Mouse (Mus musculus): ENCODE results near the gene Cstad. TPM values are rescaled to one million over a fixed set of nuclear protein-coding genes. Genes with fewer than 3 reads are reported as not detected.

The Cstad gene
- polyA plus RNA-seq, 1 experiment from 2014 or later, result 0.51 TPM

GRCm38 (mm10) chr2:30656711-30657555 lies 62.1 kb downstream of the Cstad start:
- Histone ChIP-seq H3K36me3 (no peaks in the 10 kb centered on the region), H3K27me3 (no peaks in the 10 kb centered on the region), H3K4me1 (replicated peaks) (peaks cover 84% of the 10 kb centered on the region), H3K4me3 (no peak overlapping the region), H3K9ac (no peak overlapping the region), H3K4me2 (no peak overlapping the region), H3K9me3 (no peaks in the 10 kb centered on the region), H3K27ac (replicated peaks) (peak overlapping the region; percentile 99)
- WGBS, result 52% methylated on average over 13 of the region's 13 CpGs
- ATAC-seq (ENCODE audit: low FRiP score, low read depth), result no peak

GRCm38 (mm10) chr2:30657674-30658479 lies 63.0 kb downstream of the Cstad start:
- H3K4me2 ChIP-seq, result peak overlapping the region; percentile 57
- H3K27ac ChIP-seq (replicated peaks), result peak overlapping the region; percentile 99
- WGBS, result 2% methylated on average over 42 of the region's 42 CpGs

GRCm38 (mm10) chr2:30658480-30658843 lies 63.6 kb downstream of the Cstad start:
- Histone ChIP-seq H3K4me1 (replicated peaks) (peaks cover 70% of the 10 kb centered on the region), H3K9me3 (no peaks in the 10 kb centered on the region), H3K27ac (replicated peaks) (peak overlapping the region; percentile 99), H3K36me3 (no peaks in the 10 kb centered on the region), H3K27me3 (no peaks in the 10 kb centered on the region), H3K4me2 (peak overlapping the region; percentile 57), H3K4me3 (peak overlapping the region; percentile 27), H3K9ac (peak overlapping the region; percentile 42)
- ATAC-seq (ENCODE audit: low FRiP score, low read depth), result peak; percentile 83
- under 1% methylated on average over 45 of the region's 45 CpGs for WGBS

More at GRCm38 (mm10) chr2:30657674-30658479, 63.0 kb downstream of the Cstad start:
- Histone ChIP-seq H3K27me3 (no peaks in the 10 kb centered on the region), H3K9me3 (no peaks in the 10 kb centered on the region), H3K4me3 (peak overlapping the region; percentile 27), H3K4me1 (replicated peaks) (peaks cover 74% of the 10 kb centered on the region), H3K36me3 (no peaks in the 10 kb centered on the region), H3K9ac (peak overlapping the region; percentile 42)
- peak; percentile 49; the same call in 1 of the 2 replicates for ATAC-seq (ENCODE audit: low FRiP score, low read depth)

Other genes with a start within 250 kb of the Cstad start
- 189 and 205 TPM in 2 replicates for gene Sh3glb2, start 235.7 kb upstream of the Cstad start, polyA plus RNA-seq (2015; fragmentation: Nextera tagmentation; extraction: Ambion mirVana)
- 35.0 and 36.0 TPM in 2 replicates for gene Miga2, start 230.8 kb upstream of the Cstad start, polyA plus RNA-seq (2015; fragmentation: Nextera tagmentation; extraction: Ambion mirVana)
- 59.0 and 60.4 TPM in 2 replicates for gene Dolpp1, start 202.8 kb upstream of the Cstad start, polyA plus RNA-seq (2015; fragmentation: Nextera tagmentation; extraction: Ambion mirVana)
- 25.7 and 29.5 TPM in 2 replicates for gene Crat, start 179.2 kb upstream of the Cstad start, polyA plus RNA-seq (2015; fragmentation: Nextera tagmentation; extraction: Ambion mirVana)
- gene Ptpa, start 179.0 kb upstream of the Cstad start, polyA plus RNA-seq (2015; fragmentation: Nextera tagmentation; extraction: Ambion mirVana), result 138 and 150 TPM in 2 replicates
- gene Ier5l, start 120.8 kb upstream of the Cstad start, polyA plus RNA-seq (2015; fragmentation: Nextera tagmentation; extraction: Ambion mirVana), result 2.7 and 2.9 TPM in 2 replicates
- 1.3 and 1.8 TPM in 2 replicates for gene 1700001O22Rik, start 208.6 kb downstream of the Cstad start, polyA plus RNA-seq (2015; fragmentation: Nextera tagmentation; extraction: Ambion mirVana)
- gene Ntmt1, start 212.8 kb downstream of the Cstad start, polyA plus RNA-seq (2015; fragmentation: Nextera tagmentation; extraction: Ambion mirVana), result 99.8 and 110 TPM in 2 replicates
- gene Asb6, start 235.3 kb downstream of the Cstad start, polyA plus RNA-seq (2015; fragmentation: Nextera tagmentation; extraction: Ambion mirVana), result 43.3 and 44.5 TPM in 2 replicates
- gene Prrx2, start 239.9 kb downstream of the Cstad start, polyA plus RNA-seq (2015; fragmentation: Nextera tagmentation; extraction: Ambion mirVana), result 1.9 and 2.4 TPM in 2 replicates

Measured in hindbrain, embryonic 15.5 days (tissue).